ENCODE assay signal across 14 mouse cellular contexts in the genomic region with DNA sequence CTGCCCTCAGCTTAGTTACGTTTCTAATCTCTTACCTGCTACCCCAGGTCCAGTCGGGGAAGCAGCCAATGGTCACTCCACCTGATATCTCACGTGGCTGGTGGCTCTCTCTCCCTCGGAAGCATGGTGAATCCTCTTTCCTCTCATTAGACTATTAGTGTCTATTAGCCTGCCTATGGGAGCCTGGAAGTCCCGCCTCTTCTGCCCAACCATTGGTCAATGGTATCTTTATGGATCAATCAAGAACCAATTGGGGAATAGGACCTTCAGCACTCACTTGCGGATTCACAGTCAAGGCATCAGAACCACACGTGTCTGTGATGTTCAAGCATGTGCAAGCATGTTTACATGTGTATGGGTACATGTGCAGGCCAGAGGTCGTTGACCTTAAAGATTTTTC.
"Had no signal": no experiment of that assay in that cellular context is flagged by ENCODE, and none has a peak within 500 bp of the region (broad histone marks: within the 10 kb centered on the region; RNA-seq: fewer than 3 reads in every experiment).

No protein-coding gene starts in this region.

- H3K36me3 ChIP-seq: midbrain, embryonic 13.5 days; midbrain, embryonic 15.5 days; neural tube, embryonic 12.5 days; stomach, embryonic 15.5 days had no signal

- H3K4me1 ChIP-seq: midbrain, embryonic 13.5 days; midbrain, embryonic 15.5 days; neural tube, embryonic 12.5 days; stomach, embryonic 15.5 days had no signal

- DNase-seq: lung, adult 18-20 months; lung, embryonic 14.5 days; lung, postnatal 10 days; right cerebral cortex, postnatal 14 days; thymus, adult 18-20 months; thymus, postnatal 14 days; thymus, postnatal 36 days had no signal

- H3K4me3 ChIP-seq: megakaryocyte, embryonic 14.5 days; midbrain, embryonic 13.5 days; midbrain, embryonic 15.5 days; neural tube, embryonic 12.5 days; stomach, embryonic 15.5 days had no signal

- H3K9me3 ChIP-seq: megakaryocyte, embryonic 14.5 days; midbrain, embryonic 13.5 days; midbrain, embryonic 15.5 days; neural tube, embryonic 12.5 days; stomach, embryonic 15.5 days had no signal

- H3K27me3 ChIP-seq: midbrain, embryonic 13.5 days; midbrain, embryonic 15.5 days; neural tube, embryonic 12.5 days; stomach, embryonic 15.5 days had no signal

- H3K27ac ChIP-seq: macrophage; midbrain, embryonic 13.5 days; midbrain, embryonic 15.5 days; neural tube, embryonic 12.5 days; stomach, embryonic 15.5 days; stomach, postnatal 0 days had no signal
